16 mouse cellular contexts compared by ENCODE assay signal in genomic region chr17:69495531-69495930, GRCm38 (mm10). TPM values are rescaled to one million over a fixed set of nuclear protein-coding genes. Genes with fewer than 3 reads are reported as not detected.
A peak's percentile ranks its signal among the peaks of the same experiment; 100 is the strongest.
DNase-seq lines count a peak whose midpoint lies in the region; ATAC-seq and TF ChIP-seq lines count a peak whose summit lies in the region.
"Had no signal": no experiment of that assay in that cellular context is flagged by ENCODE, and none has a peak within 500 bp of the region (broad histone marks: within the 10 kb centered on the region; RNA-seq: fewer than 3 reads in every experiment).

No protein-coding gene starts in this region.

- no peak overlapping the region for H3K9ac ChIP-seq in embryonic facial prominence, embryonic 11.5 days (replicated peaks; ENCODE audit: low read length)
- H3K9ac ChIP-seq in lung, postnatal 0 days (replicated peaks; ENCODE audit: low read depth): no peak overlapping the region
- H3K9ac ChIP-seq: hindbrain, embryonic 14.5 days; midbrain, embryonic 12.5 days had no signal

- no peak overlapping the region for H3K4me2 ChIP-seq in embryonic facial prominence, embryonic 11.5 days (ENCODE audit: low read depth, low read length)
- H3K4me2 ChIP-seq in lung, postnatal 0 days (replicated peaks; ENCODE audit: low read depth, low read length): no peak overlapping the region
- H3K4me2 ChIP-seq: hindbrain, embryonic 14.5 days; midbrain, embryonic 12.5 days had no signal

- peak; percentile 17; the same call in 1 of the 2 replicates for TF ChIP-seq CTCF in lung, postnatal 0 days (IDR thresholded peaks at IDR 0.05)

- TF ChIP-seq EP300 in lung, postnatal 0 days (IDR thresholded peaks at IDR 0.05): no peak

- no peaks in the 10 kb centered on the region for H3K9me3 ChIP-seq in embryonic facial prominence, embryonic 11.5 days (replicated peaks; ENCODE audit: control insufficient read depth, low read length)
- no peaks in the 10 kb centered on the region for H3K9me3 ChIP-seq in embryonic facial prominence, embryonic 10.5 days
- H3K9me3 ChIP-seq in lung, postnatal 0 days (ENCODE audit: low read length): no peaks in the 10 kb centered on the region
- H3K9me3 ChIP-seq: midbrain, embryonic 12.5 days had no signal

- H3K4me3 ChIP-seq in embryonic facial prominence, embryonic 11.5 days (ENCODE audit: low read depth, low read length): no peak overlapping the region
- no peak overlapping the region for H3K4me3 ChIP-seq in embryonic facial prominence, embryonic 10.5 days
- H3K4me3 ChIP-seq in lung, postnatal 0 days (ENCODE audit: low read depth, low read length): no peak overlapping the region
- H3K4me3 ChIP-seq: midbrain, embryonic 12.5 days had no signal

- WGBS in embryonic facial prominence, embryonic 11.5 days: 41% methylated on average over 2 of the region's 2 CpGs
- WGBS in embryonic facial prominence, embryonic 10.5 days: 45% methylated on average over 2 of the region's 2 CpGs
- WGBS in lung, postnatal 0 days: 36% methylated on average over 2 of the region's 2 CpGs

- no peak for ATAC-seq in embryonic facial prominence, embryonic 11.5 days (replicated peaks; ENCODE audit: insufficient number of reproducible peaks, low FRiP score, low TSS enrichment, low read depth)
- ATAC-seq in lung, postnatal 0 days: no peak

- no peak overlapping the region for H3K27ac ChIP-seq in embryonic facial prominence, embryonic 11.5 days (replicated peaks; ENCODE audit: low read depth, low read length)
- no peak overlapping the region for H3K27ac ChIP-seq in embryonic facial prominence, embryonic 10.5 days (replicated peaks)
- no peak overlapping the region for H3K27ac ChIP-seq in lung, postnatal 0 days (ENCODE audit: low read length)
- H3K27ac ChIP-seq: hindbrain, embryonic 14.5 days; midbrain, embryonic 12.5 days had no signal

- H3K36me3 ChIP-seq in embryonic facial prominence, embryonic 11.5 days (replicated peaks; ENCODE audit: control insufficient read depth, insufficient read depth, low read depth, low read length): no peaks in the 10 kb centered on the region
- no peaks in the 10 kb centered on the region for H3K36me3 ChIP-seq in embryonic facial prominence, embryonic 10.5 days (replicated peaks)
- H3K36me3 ChIP-seq in lung, postnatal 0 days (ENCODE audit: insufficient read depth, low read length): no peaks in the 10 kb centered on the region
- H3K36me3 ChIP-seq: G1E; midbrain, embryonic 12.5 days had no signal

- DNase-seq in embryonic facial prominence, embryonic 11.5 days (ENCODE audit: low spot score): peak; percentile 41
- DNase-seq in embryonic facial prominence, embryonic 10.5 days (ENCODE audit: low spot score): no peak
- no peak for DNase-seq in lung, postnatal 0 days (ENCODE audit: low spot score)
- no peak for DNase-seq in lung, postnatal 25 days (ENCODE audit: low spot score)
- peak; percentile 62 for DNase-seq in R1 (ENCODE audit: low read depth, low spot score)
- peak; percentile 29 for DNase-seq in thymus, postnatal 14 days
- no peak for DNase-seq in right cerebral cortex, postnatal 4 days
- no peak for DNase-seq in heart, postnatal 36 days
- DNase-seq: cerebellum, adult 18-20 months; kidney, postnatal 4 days had no signal

- H3K27me3 ChIP-seq in embryonic facial prominence, embryonic 11.5 days (ENCODE audit: control insufficient read depth, insufficient read depth, low read length): no peaks in the 10 kb centered on the region; the same call in 1 of the 2 replicates
- H3K27me3 ChIP-seq in embryonic facial prominence, embryonic 10.5 days (replicated peaks; ENCODE audit: low read depth, poor library complexity, severe bottlenecking): no peaks in the 10 kb centered on the region
- H3K27me3 ChIP-seq in lung, postnatal 0 days (replicated peaks; ENCODE audit: insufficient read depth, low read length): no peaks in the 10 kb centered on the region
- H3K27me3 ChIP-seq: midbrain, embryonic 12.5 days had no signal

- no peaks in the 10 kb centered on the region for H3K4me1 ChIP-seq in embryonic facial prominence, embryonic 11.5 days (ENCODE audit: control insufficient read depth, insufficient read depth, low read length)
- H3K4me1 ChIP-seq in embryonic facial prominence, embryonic 10.5 days: peaks cover 5% of the 10 kb centered on the region
- H3K4me1 ChIP-seq in lung, postnatal 0 days (ENCODE audit: insufficient read depth, low read depth, low read length): no peaks in the 10 kb centered on the region

- intact Hi-C loops in heart, postnatal 36 days (cut with DNase I): no loop called here

RNA-seq across cellular contexts. Expression of gene Akain1, which starts 56.4 kb away (rescaled TPM):
- polyA plus RNA-seq in embryonic facial prominence, embryonic 11.5 days (2014; fragmentation: Nextera tagmentation; extraction: Ambion mirVana): 0.15 and 0.17 TPM in 2 replicates
- not detected in 2 replicates for polyA plus RNA-seq in embryonic facial prominence, embryonic 10.5 days (2016; fragmentation: Nextera tagmentation; extraction: Ambion mirVana)
- polyA plus RNA-seq in lung, postnatal 0 days (2015; fragmentation: Nextera tagmentation; extraction: Ambion mirVana): not detected in 2 replicates
- not detected for total RNA-seq in heart, postnatal 36 days (2021)
- polyA plus RNA-seq: G1E; liver, embryonic 16.5 days; midbrain, embryonic 12.5 days; small intestine, adult 2 months; testis, adult 2 months had no signal

Comparison
In these comparisons a context has a peak if more than half of its experiments do, and no peak if none do; other contexts are left out.
1. DNase-seq: peak in embryonic facial prominence, embryonic 11.5 days (single experiment), R1 (single experiment) and thymus, postnatal 14 days (single experiment); none in embryonic facial prominence, embryonic 10.5 days (single experiment), lung, postnatal 0 days (single experiment), lung, postnatal 25 days (single experiment), right cerebral cortex, postnatal 4 days (single experiment) and heart, postnatal 36 days (0 of 2).